Mouse (Mus musculus) right cerebral cortex, postnatal 14 days (tissue): ENCODE measurements around the gene Hsf4.
A peak's percentile ranks its signal among the peaks of the same experiment; 100 is the strongest.
"Not testable (repeated sequence)": the region's sequence is repeated elsewhere in the genome, so short reads cannot be mapped to it uniquely, and the experiment has no call there.

Source experiments
- DNase-seq: peaks from one replicate; pipeline ENCODE4 v3.0.0; 2022

Hsf4 gene

GRCm38 (mm10) chr8:105269461-105269947, at the start of gene Hsf4:
Gene Hsf4, plus strand, starts transcription at chr8:105269801.
- DNase-seq: peak; percentile 19

- no peak for DNase-seq
Observed at GRCm38 (mm10) chr8:105223850-105224249, 45.8 kb upstream of the Hsf4 start.

- DNase-seq: peak; percentile 95
Observed at GRCm38 (mm10) chr8:105224413-105225271, 45.0 kb upstream of the Hsf4 start, which contains the start of gene D230025D16Rik. Gene D230025D16Rik, plus strand, starts transcription at chr8:105225145.

GRCm38 (mm10) chr8:105225272-105225593, 44.4 kb upstream of the Hsf4 start:
- no peak for DNase-seq

GRCm38 (mm10) chr8:105225917-105226316, 43.7 kb upstream of the Hsf4 start:
- no peak for DNase-seq

GRCm38 (mm10) chr8:105231503-105232320, 37.9 kb upstream of the Hsf4 start:
- no peak for DNase-seq

GRCm38 (mm10) chr8:105232321-105232693, 37.3 kb upstream of the Hsf4 start:
- not testable (repeated sequence) for DNase-seq

- DNase-seq: no peak
Observed at GRCm38 (mm10) chr8:105233126-105233935, 36.3 kb upstream of the Hsf4 start.

GRCm38 (mm10) chr8:105235206-105235605, 34.4 kb upstream of the Hsf4 start:
- no peak for DNase-seq

- DNase-seq: no peak
Observed at GRCm38 (mm10) chr8:105237442-105238142, 32.0 kb upstream of the Hsf4 start.

GRCm38 (mm10) chr8:105241016-105241415, 28.6 kb upstream of the Hsf4 start:
- DNase-seq: no peak

GRCm38 (mm10) chr8:105251954-105252353, 17.6 kb upstream of the Hsf4 start:
- DNase-seq: no peak

GRCm38 (mm10) chr8:105252680-105253537, 16.7 kb upstream of the Hsf4 start:
- no peak for DNase-seq

GRCm38 (mm10) chr8:105253766-105254151, 15.8 kb upstream of the Hsf4 start:
- no peak for DNase-seq

GRCm38 (mm10) chr8:105254152-105254965, 15.2 kb upstream of the Hsf4 start:
- DNase-seq: peak; percentile 95

- DNase-seq: peak; percentile 38
Observed at GRCm38 (mm10) chr8:105254966-105255350, 14.6 kb upstream of the Hsf4 start, which contains the start of gene B3gnt9. Gene B3gnt9, minus strand, starts transcription at chr8:105255153.

- no peak for DNase-seq
Observed at GRCm38 (mm10) chr8:105257318-105258114, 12.1 kb upstream of the Hsf4 start.

- peak; percentile 45 for DNase-seq
Observed at GRCm38 (mm10) chr8:105258911-105259720, 10.5 kb upstream of the Hsf4 start.
